Mouse (Mus musculus): ENCODE results near the gene Hps4.

GRCm38 (mm10) chr5:112320936-112321335 is 21.9 kb upstream of the Hps4 start:
- no peak for TF ChIP-seq HCFC1 (IDR thresholded peaks at IDR 0.05; ENCODE audit: borderline replicate concordance, insufficient read depth, low read length)
- TF ChIP-seq CHD2 (IDR thresholded peaks at IDR 0.05; ENCODE audit: low read depth, low read length): no peak

All from ES-E14 (cell line).